Mouse (Mus musculus) cerebellum, adult 11 months (tissue): ENCODE data around the gene Prkar1a.

Experiments
- DNase-seq: peaks from one replicate; pipeline ENCODE4 v3.0.0; 2022

The Prkar1a gene

GRCm38 (mm10) chr11:109709501-109709900 is 60.3 kb downstream of the Prkar1a start:
- no peak for DNase-seq

DNA sequence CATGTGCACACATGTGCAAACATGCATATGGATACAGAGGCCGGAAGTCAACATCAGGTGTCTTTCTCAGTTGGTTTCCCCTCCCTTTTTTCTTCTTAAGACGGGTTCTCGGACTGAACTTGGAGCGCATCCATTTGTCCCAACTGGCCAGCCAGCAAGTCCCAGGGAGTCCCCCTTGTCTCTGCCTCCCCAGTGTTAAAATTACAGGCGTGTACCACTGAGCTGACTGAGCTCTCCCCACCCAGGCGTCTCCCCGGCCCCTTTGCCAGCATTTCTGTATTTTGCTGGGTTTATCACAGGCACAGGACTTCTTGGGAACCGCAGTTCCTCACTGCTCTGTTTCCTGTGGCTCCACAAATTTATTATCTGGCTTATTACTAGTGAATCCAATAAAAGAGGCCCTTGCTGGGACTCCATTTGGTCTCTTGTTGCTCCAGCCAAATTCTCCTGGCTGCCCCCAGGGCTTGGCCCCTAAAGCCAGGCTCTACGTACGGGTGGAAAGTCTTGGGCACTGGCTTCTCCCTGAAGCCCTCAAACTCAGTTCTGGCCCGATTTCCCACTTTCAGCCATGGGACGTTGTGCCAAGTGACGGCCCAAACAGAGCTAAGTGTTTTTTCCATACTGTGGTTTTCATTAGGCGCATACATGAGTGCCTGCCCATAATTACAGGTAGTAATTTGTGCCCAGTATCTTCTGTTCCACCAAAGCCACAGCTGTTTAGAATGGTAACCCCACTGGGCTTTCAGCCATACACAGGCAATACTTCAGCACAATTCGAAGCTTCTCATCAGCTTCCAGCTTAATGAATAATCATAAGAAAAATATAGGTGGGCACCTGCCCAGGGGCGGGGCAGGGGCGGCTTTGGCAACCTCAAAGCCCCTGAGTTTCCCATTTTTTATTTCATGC is 65.4 kb downstream of the Prkar1a start:
- DNase-seq: no peak

GRCm38 (mm10) chr11:109715311-109715781 is 66.1 kb downstream of the Prkar1a start:
- DNase-seq: no peak

DNA sequence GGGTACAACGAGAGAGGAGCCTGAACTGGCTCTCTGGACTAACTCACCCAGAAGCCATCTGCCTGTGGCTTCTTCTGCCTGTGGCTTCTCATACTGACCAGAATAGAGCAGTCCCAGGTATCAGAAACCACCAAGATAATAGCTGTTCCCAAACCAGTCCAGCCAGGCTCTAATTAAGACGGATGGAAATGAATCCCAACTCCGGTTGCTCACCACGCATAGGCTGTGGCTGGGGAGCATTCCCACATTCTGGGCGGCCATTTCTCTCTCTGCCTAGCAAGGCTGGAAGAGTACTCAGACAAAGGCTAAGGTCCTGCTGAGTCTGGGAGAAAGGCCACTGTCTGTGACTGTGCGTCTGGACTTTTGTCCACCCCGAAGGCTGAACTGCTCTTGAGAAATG is 67.8 kb downstream of the Prkar1a start:
- DNase-seq: no peak

DNA sequence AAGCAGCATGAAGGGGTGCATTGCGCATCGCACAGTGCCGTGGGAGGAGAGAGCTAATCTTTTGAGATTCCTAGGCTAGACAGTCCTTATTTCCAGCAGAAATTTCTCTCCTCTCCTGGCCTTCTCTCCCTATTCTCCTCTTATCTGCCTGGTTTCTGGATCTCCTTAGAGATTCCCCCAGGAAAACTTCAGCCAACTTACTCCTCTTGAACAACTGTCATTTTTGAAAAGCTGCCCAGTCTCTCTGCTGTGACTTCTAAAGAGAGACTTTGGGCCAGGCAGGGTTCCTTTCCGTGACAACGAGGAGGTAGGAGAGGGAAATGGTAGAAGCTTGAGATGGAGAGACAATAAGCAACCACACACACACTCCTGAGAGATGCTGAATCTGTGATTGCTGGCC is 68.2 kb downstream of the Prkar1a start:
- no peak for DNase-seq

- DNase-seq: no peak
Measured at GRCm38 (mm10) chr11:109717966-109718895, 69.0 kb downstream of the Prkar1a start.
